Mouse (Mus musculus) MEL (cell line): ENCODE measurements around the gene Acot3. TPM values are rescaled to one million over a fixed set of nuclear protein-coding genes. Genes with fewer than 3 reads are reported as not detected.

Experiments used
- DNase-seq: peaks from one replicate; pipeline ENCODE4 v3.0.0; 2011; ENCODE audit warnings: low read depth, low spot score
- H3K27ac ChIP-seq: 2 replicates; pipeline ENCODE4 v1.5.1; 2012; ENCODE audit warnings: low read depth, mild to moderate bottlenecking, control low read depth, low read length, moderate library complexity; ENCODE audit not compliant: control insufficient read depth
- H3K27me3 ChIP-seq, 2 experiments: fragments of 150-350 bp in 1 of 2; sonication (generic) in 1 of 2; 2 replicates each; pipeline ENCODE4 v1.6.1; 2012; ENCODE audit warnings: low read length in 2 of 2, mild to moderate bottlenecking in 2 of 2, improper control_type of control experiment in 1 of 2, moderate library complexity in 1 of 2; ENCODE audit not compliant: insufficient read depth in 2 of 2, control insufficient read depth in 1 of 2
- H3K36me3 ChIP-seq, 2 experiments: 2 replicates each; pipeline ENCODE4 v1.6.1; 2012 to 2014; ENCODE audit warnings: low read length in 2 of 2, improper control_type of control experiment in 1 of 2, inconsistent platforms in 1 of 2, mild to moderate bottlenecking in 1 of 2; ENCODE audit not compliant: insufficient read depth in 2 of 2, control insufficient read depth in 1 of 2
- H3K4me1 ChIP-seq, 2 experiments: fragments of 150-350 bp in 1 of 2; sonication (generic) in 1 of 2; 2 replicates each; pipeline ENCODE4 v1.6.1; 2012; ENCODE audit warnings: low read length in 2 of 2, improper control_type of control experiment in 1 of 2, mild to moderate bottlenecking in 1 of 2; ENCODE audit not compliant: insufficient read depth in 2 of 2, control insufficient read depth in 1 of 2
- H3K4me3 ChIP-seq, 2 experiments: fragments of 150-350 bp in 1 of 2; sonication (generic) in 1 of 2; 2 replicates each; pipeline ENCODE4 v1.5.1; 2012; ENCODE audit warnings: low read depth in 2 of 2, low read length in 2 of 2, mild to moderate bottlenecking in 2 of 2, moderate library complexity in 2 of 2, control low read depth in 1 of 2, improper control_type of control experiment in 1 of 2; ENCODE audit not compliant: control insufficient read depth in 1 of 2, insufficient read depth in 1 of 2
- H3K79me2 ChIP-seq: 2 replicates; pipeline ENCODE4 v1.6.1; 2012; ENCODE audit warnings: mild to moderate bottlenecking, low read length, moderate library complexity; ENCODE audit not compliant: control insufficient read depth, poor library complexity, insufficient read depth
- H3K9ac ChIP-seq: 2 replicates; pipeline ENCODE4 v1.6.1; 2012; ENCODE audit warnings: low read depth, mild to moderate bottlenecking, control low read depth, low read length, moderate library complexity; ENCODE audit not compliant: control insufficient read depth, poor library complexity, severe bottlenecking
- H3K9me3 ChIP-seq: fragments of 150-350 bp; sonication (generic); replicated peaks from 2 replicates; pipeline ENCODE4 v1.6.1; 2012; ENCODE audit warnings: mild to moderate bottlenecking, low read length, improper control_type of control experiment, moderate library complexity; ENCODE audit not compliant: insufficient read depth
- CHD2 ChIP-seq: IDR thresholded peaks from 2 replicates; pipeline ENCODE4 v1.6.1; 2011; ENCODE audit warnings: low read length, improper control_type of control experiment
- E2F4 ChIP-seq: IDR thresholded peaks from 2 replicates; pipeline ENCODE4 v1.6.1; 2011; ENCODE audit warnings: low read depth, low read length, improper control_type of control experiment, borderline replicate concordance
- ELF1 ChIP-seq: IDR thresholded peaks from 2 replicates; pipeline ENCODE4 v1.6.1; 2014; ENCODE audit warnings: low read depth, mild to moderate bottlenecking, inconsistent platforms, low read length, improper control_type of control experiment, moderate library complexity
- ETS1 ChIP-seq: IDR thresholded peaks from 2 replicates; pipeline ENCODE4 v1.6.1; 2012; ENCODE audit warnings: low read depth, mild to moderate bottlenecking, inconsistent platforms, low read length, improper control_type of control experiment, moderate library complexity
- GATA1 ChIP-seq: IDR thresholded peaks from 2 replicates; pipeline ENCODE4 v1.6.1; 2011; ENCODE audit warnings: low read depth, low read length, improper control_type of control experiment
- HCFC1 ChIP-seq: IDR thresholded peaks from 2 replicates; pipeline ENCODE4 v1.6.1; 2012; ENCODE audit warnings: low read depth, mild to moderate bottlenecking, inconsistent platforms, low read length, improper control_type of control experiment, moderate library complexity
- KAT2A ChIP-seq: conservative IDR thresholded peaks from 2 replicates; pipeline ENCODE4 v1.6.1; 2012; ENCODE audit warnings: low read depth, low read length, improper control_type of control experiment, inconsistent platforms
- MAFK ChIP-seq: IDR thresholded peaks from 2 replicates; pipeline ENCODE4 v1.6.1; 2011; ENCODE audit warnings: low read depth, mild to moderate bottlenecking, low read length, improper control_type of control experiment, borderline replicate concordance
- MAZ ChIP-seq: IDR thresholded peaks from 2 replicates; pipeline ENCODE4 v1.6.1; 2012; ENCODE audit warnings: low read depth, mild to moderate bottlenecking, inconsistent platforms, low read length, improper control_type of control experiment
- MEF2A ChIP-seq: IDR thresholded peaks from 2 replicates; pipeline ENCODE4 v1.6.1; 2014; ENCODE audit warnings: low read depth, mild to moderate bottlenecking, inconsistent platforms, low read length, improper control_type of control experiment; ENCODE audit not compliant: poor library complexity, insufficient replicate concordance, severe bottlenecking; ENCODE audit errors: extremely low read depth
- MYC ChIP-seq: IDR thresholded peaks from 2 replicates; pipeline ENCODE4 v1.6.1; 2011; ENCODE audit warnings: low read depth, mild to moderate bottlenecking, low read length, improper control_type of control experiment, moderate library complexity
- NELFE ChIP-seq: IDR thresholded peaks from 2 replicates; pipeline ENCODE4 v1.6.1; 2011; ENCODE audit warnings: low read depth, low read length, improper control_type of control experiment
- POLR2A ChIP-seq, 2 experiments: IDR thresholded peaks; 2 replicates each; pipeline ENCODE4 v1.6.1; 2011 to 2012; ENCODE audit warnings: low read length in 2 of 2, mild to moderate bottlenecking in 2 of 2, control low read depth in 1 of 2, improper control_type of control experiment in 1 of 2, low read depth in 1 of 2, moderate library complexity in 1 of 2; ENCODE audit not compliant: control insufficient read depth in 1 of 2, insufficient read depth in 1 of 2, poor library complexity in 1 of 2
- POLR2AphosphoS5 ChIP-seq: IDR thresholded peaks from 2 replicates; pipeline ENCODE4 v1.6.1; 2012; ENCODE audit warnings: low read depth, borderline replicate concordance, mild to moderate bottlenecking, inconsistent platforms, low read length, moderate library complexity, mixed read lengths
- RAD21 ChIP-seq: IDR thresholded peaks from 2 replicates; pipeline ENCODE4 v1.6.1; 2011; ENCODE audit warnings: mild to moderate bottlenecking, low read depth, low read length, improper control_type of control experiment
- SMC3 ChIP-seq: IDR thresholded peaks from 2 replicates; pipeline ENCODE4 v1.6.1; 2011; ENCODE audit warnings: low read depth, low read length, improper control_type of control experiment
- TAL1 ChIP-seq: IDR thresholded peaks from 2 replicates; pipeline ENCODE4 v1.6.1; 2012; ENCODE audit warnings: mild to moderate bottlenecking, inconsistent platforms, low read length, moderate library complexity, mixed read lengths
- TCF12 ChIP-seq: IDR thresholded peaks from 2 replicates; pipeline ENCODE4 v1.6.1; 2014; ENCODE audit warnings: low read depth, mild to moderate bottlenecking, inconsistent platforms, low read length, improper control_type of control experiment, moderate library complexity
- UBTF ChIP-seq: IDR thresholded peaks from 2 replicates; pipeline ENCODE4 v1.6.1; 2012; ENCODE audit warnings: low read depth, mild to moderate bottlenecking, inconsistent platforms, low read length, improper control_type of control experiment, moderate library complexity, borderline replicate concordance; ENCODE audit not compliant: insufficient read depth
- USF1 ChIP-seq: IDR thresholded peaks from 2 replicates; pipeline ENCODE4 v1.6.1; 2014; ENCODE audit warnings: low read depth, mild to moderate bottlenecking, inconsistent platforms, low read length, improper control_type of control experiment, moderate library complexity
- USF2 ChIP-seq, 2 experiments: IDR thresholded peaks; 2 replicates each; pipeline ENCODE4 v1.6.1; 2011 to 2012; ENCODE audit warnings: improper control_type of control experiment in 2 of 2, low read length in 2 of 2, borderline replicate concordance in 1 of 2, inconsistent platforms in 1 of 2, low read depth in 1 of 2, mild to moderate bottlenecking in 1 of 2; ENCODE audit not compliant: insufficient read depth in 1 of 2
- ZC3H11A ChIP-seq: IDR thresholded peaks from 2 replicates; pipeline ENCODE4 v1.6.1; 2012; ENCODE audit warnings: low read depth, mild to moderate bottlenecking, inconsistent platforms, low read length, improper control_type of control experiment
- ZNF384 ChIP-seq: IDR thresholded peaks from 2 replicates; pipeline ENCODE4 v1.6.1; 2012; ENCODE audit warnings: low read depth, mild to moderate bottlenecking, inconsistent platforms, low read length, improper control_type of control experiment
- polyA plus RNA-seq, 2 experiments: library from polyadenylated mRNA; stranded (reverse) in 1 of 2; unstranded in 1 of 2; fragments of >175 nt in 1 of 2; fragments of >200 nt in 1 of 2; gene quantifications; 2 replicates each; pipeline versions ENCODE4 v1.2.1 to v1.2.4; 2012; ENCODE audit warnings: low replicate concordance in 2 of 2, low read depth in 1 of 2; ENCODE audit not compliant: insufficient read length in 2 of 2, insufficient read depth in 1 of 2, missing spikeins in 1 of 2
- total RNA-seq: library from RNA; depleted of rRNA; stranded (reverse); fragments of 300-350 nt; gene quantifications from 2 replicates; pipeline ENCODE4 v1.2.3, GENCODE M21; 2012

Gene Acot3
- total and polyA plus RNA-seq, 3 experiments: not detected

GRCm38 (mm10) chr12:84068296-84068695 is 16.4 kb downstream of the Acot3 start:
- TF ChIP-seq MAFK: no peak
- no peak for TF ChIP-seq ELF1
- no peak for TF ChIP-seq USF1
- TF ChIP-seq GATA1: no peak
- no peak for TF ChIP-seq MAZ
- no peak for TF ChIP-seq TAL1
- TF ChIP-seq POLR2A (IDR thresholded peaks at IDR 0.05; ENCODE audit: control insufficient read depth in 1 of 2, insufficient read depth in 1 of 2, low read depth in 1 of 2, low read length in 2 of 2, poor library complexity in 1 of 2): no peak
- no peak for TF ChIP-seq HCFC1
- TF ChIP-seq SMC3: no peak
- TF ChIP-seq MYC: no peak
- TF ChIP-seq ZC3H11A: no peak
- TF ChIP-seq MEF2A: no peak
- no peak for TF ChIP-seq ETS1
- no peak for TF ChIP-seq ZNF384
- no peak for TF ChIP-seq RAD21
- Histone ChIP-seq H3K9me3 (no peaks in the 10 kb centered on the region), H3K36me3 (no peaks in the 10 kb centered on the region), H3K9ac (no peak overlapping the region), H3K27me3 (peaks cover 0 to 1% of the 10 kb centered on the region in 2 experiments; a peak in 2 of 4 replicates), H3K4me3 (no peak overlapping the region), H3K27ac (no peak overlapping the region), H3K4me1 (no peaks in the 10 kb centered on the region), H3K79me2 (no peaks in the 10 kb centered on the region)
- no peak for DNase-seq

GRCm38 (mm10) chr12:84068986-84069385 is 17.0 kb downstream of the Acot3 start, which contains the start of gene Acot5:
TSS of gene Acot5 (plus strand) at chr12:84069325.
- DNase-seq: no peak
- no peaks in the 10 kb centered on the region for H3K36me3 ChIP-seq
- peaks cover 1 to 2% of the 10 kb centered on the region in 2 experiments; a peak in 2 of 4 replicates for H3K27me3 ChIP-seq
- no peaks in the 10 kb centered on the region for H3K9me3 ChIP-seq
- TF ChIP-seq MYC (no peak), E2F4 (no peak), CHD2 (no peak), ZNF384 (no peak), USF1 (no peak), ETS1 (no peak), MAFK (no peak), MEF2A (no peak), UBTF (no peak), POLR2AphosphoS5 (no peak), KAT2A (no peak), TCF12 (no peak), USF2 (IDR thresholded peaks at IDR 0.05; ENCODE audit: borderline replicate concordance in 1 of 2, insufficient read depth in 1 of 2, low read depth in 1 of 2, low read length in 2 of 2) (no peak), NELFE (no peak), RAD21 (no peak)
- no peak within 1 kb of the TSS for H3K9ac ChIP-seq
- H3K79me2 ChIP-seq: no peaks in the 10 kb centered on the region
- no peaks in the 10 kb centered on the region for H3K4me1 ChIP-seq
- H3K27ac ChIP-seq: no peak within 1 kb of the TSS
- H3K4me3 ChIP-seq: no peak within 1 kb of the TSS
